Mouse (Mus musculus): ENCODE results near the gene Ugt1a7c. TPM values are rescaled to one million over a fixed set of nuclear protein-coding genes. Genes with fewer than 3 reads are reported as not detected.
"Not testable (repeated sequence)": the region's sequence is repeated elsewhere in the genome, so short reads cannot be mapped to it uniquely, and the experiment has no call there.

Gene Ugt1a7c
- polyA plus RNA-seq, 1 experiment from 2014 or later: 1.0 TPM

DNA sequence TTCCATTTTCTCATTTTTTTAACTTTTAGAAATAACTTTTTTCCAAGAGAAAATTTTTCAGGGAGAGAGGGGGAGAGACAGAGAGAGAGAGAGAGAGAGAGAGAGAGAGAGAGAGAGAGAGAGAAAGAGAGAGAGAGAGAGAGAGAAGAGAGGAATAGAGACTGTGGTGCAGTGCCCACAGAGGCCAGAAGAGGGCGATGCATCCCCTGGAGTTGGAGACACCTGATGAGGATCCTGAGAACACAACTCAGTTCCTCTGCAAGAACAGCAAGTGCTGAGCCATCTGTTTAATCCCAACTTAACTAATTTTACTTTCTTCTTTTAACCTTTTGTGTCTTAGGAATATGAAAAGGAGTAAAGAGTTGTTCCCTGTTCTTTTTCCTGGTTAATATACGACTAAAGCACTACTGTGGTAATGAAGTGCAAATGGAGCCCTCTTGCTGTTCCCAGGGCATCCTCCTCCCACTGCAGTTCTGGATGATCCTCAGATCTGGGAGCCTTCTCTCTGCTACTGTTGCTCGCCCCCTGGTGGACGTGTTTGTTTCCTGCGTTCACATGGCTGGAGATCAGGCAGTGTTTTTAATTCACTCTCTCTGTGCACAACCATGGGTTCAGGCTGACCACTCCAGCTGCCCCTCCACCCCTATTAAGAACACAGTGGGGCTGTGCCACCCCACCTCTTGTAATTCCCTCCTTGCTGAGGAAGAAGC is 49.3 kb downstream of the Ugt1a7c start:
- ATAC-seq (ENCODE audit: low FRiP score); H3K4me3 ChIP-seq (ENCODE audit: low read depth, low read length); H3K9me3 ChIP-seq (ENCODE audit: control insufficient read depth, low read length); H3K4me1 ChIP-seq (replicated peaks; ENCODE audit: control insufficient read depth, insufficient read depth, low read length); H3K27ac ChIP-seq (ENCODE audit: low read depth, low read length); H3K4me2 ChIP-seq (replicated peaks; ENCODE audit: low read depth, low read length); H3K27me3 ChIP-seq (ENCODE audit: control insufficient read depth, insufficient read depth, low read length); H3K9ac ChIP-seq (ENCODE audit: low read depth, low read length); H3K36me3 ChIP-seq (ENCODE audit: control insufficient read depth, insufficient read depth, low read length): not testable (repeated sequence)
- 1% methylated on average over 5 of the region's 5 CpGs for WGBS
- peak; percentile 50 for DNase-seq (ENCODE audit: low spot score)

DNA sequence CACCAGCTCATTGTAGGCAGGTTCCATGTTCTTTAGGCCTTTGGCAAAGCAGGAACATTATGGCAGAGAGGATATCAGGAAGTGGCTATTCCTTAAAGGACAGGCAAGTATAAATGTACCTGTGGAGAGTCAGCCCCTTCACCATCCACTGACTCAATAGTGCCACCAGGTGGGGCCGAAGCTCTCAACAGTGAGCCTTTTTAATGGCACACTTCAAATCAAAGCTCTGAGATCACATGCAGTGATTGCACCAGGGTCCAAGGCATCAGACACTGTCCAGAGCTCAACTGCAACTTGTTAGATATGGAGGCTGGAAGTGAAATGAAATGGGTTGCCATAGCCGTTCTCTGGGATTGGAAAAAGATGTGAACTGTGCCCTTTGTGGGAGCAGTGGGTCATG is 50.4 kb downstream of the Ugt1a7c start:
- WGBS: 65% methylated on average over 2 of the region's 2 CpGs
- DNase-seq (ENCODE audit: low spot score): peak; percentile 27
- H3K9me3 ChIP-seq (ENCODE audit: control insufficient read depth, low read length); ATAC-seq (ENCODE audit: low FRiP score); H3K27ac ChIP-seq (ENCODE audit: low read depth, low read length); H3K9ac ChIP-seq (ENCODE audit: low read depth, low read length); H3K27me3 ChIP-seq (ENCODE audit: control insufficient read depth, insufficient read depth, low read length); H3K36me3 ChIP-seq (ENCODE audit: control insufficient read depth, insufficient read depth, low read length); H3K4me2 ChIP-seq (replicated peaks; ENCODE audit: low read depth, low read length); H3K4me3 ChIP-seq (ENCODE audit: low read depth, low read length); H3K4me1 ChIP-seq (replicated peaks; ENCODE audit: control insufficient read depth, insufficient read depth, low read length): not testable (repeated sequence)

DNA sequence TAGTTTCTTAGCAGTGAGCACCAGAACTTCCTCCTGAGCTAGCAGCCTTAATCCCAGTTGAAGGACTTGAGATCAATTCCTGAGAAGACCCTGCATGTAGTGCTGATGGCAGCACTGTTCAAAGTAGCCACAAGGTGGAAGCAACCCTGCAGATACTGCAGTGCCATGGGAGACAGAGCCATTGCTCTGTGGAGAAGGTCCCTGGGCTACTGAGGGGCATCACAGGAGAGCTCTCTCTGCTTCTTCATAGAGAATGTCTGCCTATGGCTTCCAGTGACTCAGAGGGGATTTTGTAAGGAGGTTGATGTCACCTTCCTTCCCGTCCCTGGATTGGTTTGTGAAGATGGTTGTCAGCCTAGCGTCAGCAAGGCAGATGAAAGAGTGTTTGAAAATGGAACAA is 55.3 kb downstream of the Ugt1a7c start:
- WGBS: 58% methylated on average over 2 of the region's 2 CpGs
- H3K4me1 ChIP-seq (replicated peaks; ENCODE audit: control insufficient read depth, insufficient read depth, low read length); H3K27ac ChIP-seq (ENCODE audit: low read depth, low read length); H3K36me3 ChIP-seq (ENCODE audit: control insufficient read depth, insufficient read depth, low read length); H3K4me3 ChIP-seq (ENCODE audit: low read depth, low read length); H3K27me3 ChIP-seq (ENCODE audit: control insufficient read depth, insufficient read depth, low read length); DNase-seq (ENCODE audit: low spot score); ATAC-seq (ENCODE audit: low FRiP score); H3K9ac ChIP-seq (ENCODE audit: low read depth, low read length); H3K9me3 ChIP-seq (ENCODE audit: control insufficient read depth, low read length); H3K4me2 ChIP-seq (replicated peaks; ENCODE audit: low read depth, low read length): not testable (repeated sequence)

DNA sequence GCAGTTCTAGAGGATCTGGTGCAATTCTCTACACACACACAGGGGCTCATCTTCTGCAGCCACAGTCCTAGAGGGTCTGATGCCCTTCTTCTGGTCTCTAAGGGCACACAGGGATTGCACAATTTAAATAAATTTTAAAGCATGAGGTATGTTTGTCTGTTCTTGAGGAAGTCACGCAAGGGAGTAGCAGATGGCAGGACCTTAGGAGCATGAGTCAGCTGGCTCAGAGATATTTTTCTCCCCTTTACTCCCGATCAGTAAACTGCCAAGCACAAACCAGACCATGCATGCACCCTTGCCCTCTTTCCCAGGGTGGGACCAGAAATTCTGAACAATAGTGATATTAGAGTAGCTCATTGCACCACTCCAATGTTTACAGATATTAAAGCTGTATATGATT is 63.6 kb downstream of the Ugt1a7c start:
- Histone ChIP-seq H3K27me3 (ENCODE audit: control insufficient read depth, insufficient read depth, low read length) (no peaks in the 10 kb centered on the region), H3K27ac (ENCODE audit: low read depth, low read length) (no peak overlapping the region), H3K9me3 (ENCODE audit: control insufficient read depth, low read length) (no peaks in the 10 kb centered on the region), H3K36me3 (ENCODE audit: control insufficient read depth, insufficient read depth, low read length) (no peaks in the 10 kb centered on the region), H3K4me1 (replicated peaks; ENCODE audit: control insufficient read depth, insufficient read depth, low read length) (no peaks in the 10 kb centered on the region), H3K4me2 (replicated peaks; ENCODE audit: low read depth, low read length) (no peak overlapping the region), H3K9ac (ENCODE audit: low read depth, low read length) (no peak overlapping the region), H3K4me3 (ENCODE audit: low read depth, low read length) (no peak overlapping the region)
- WGBS: 90% methylated on average over 2 of the region's 2 CpGs
- ATAC-seq (ENCODE audit: low FRiP score) (no peak), DNase-seq (ENCODE audit: low spot score) (no peak)

DNA sequence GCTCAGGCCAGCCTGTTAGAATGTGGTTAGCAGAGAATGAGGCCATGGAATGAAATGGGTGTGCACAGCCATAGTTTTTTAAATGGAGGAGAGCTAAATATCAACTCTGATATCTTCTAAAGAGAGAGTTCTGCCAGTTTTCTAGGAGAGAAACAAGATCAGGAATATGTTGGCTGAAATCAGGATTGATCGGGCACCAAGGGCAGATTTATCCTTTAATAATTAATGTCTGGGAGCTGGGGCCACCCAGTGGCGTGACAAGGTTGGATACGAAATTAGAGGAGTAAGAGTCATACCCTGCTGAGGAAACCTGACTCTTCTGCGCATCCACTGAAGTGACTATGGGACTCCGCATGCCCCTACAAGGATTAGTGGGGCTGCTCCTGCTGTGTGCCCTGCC is 70.8 kb downstream of the Ugt1a7c start, which contains the start of gene Ugt1a5:
TSS of gene Ugt1a5 (plus strand) at position 302 of the 400 bp plus-strand sequence.
- no peak for DNase-seq (ENCODE audit: low spot score)
- Histone ChIP-seq H3K9me3 (ENCODE audit: control insufficient read depth, low read length) (no peaks in the 10 kb centered on the region), H3K27me3 (ENCODE audit: control insufficient read depth, insufficient read depth, low read length) (no peaks in the 10 kb centered on the region), H3K36me3 (ENCODE audit: control insufficient read depth, insufficient read depth, low read length) (no peaks in the 10 kb centered on the region), H3K4me1 (replicated peaks; ENCODE audit: control insufficient read depth, insufficient read depth, low read length) (no peaks in the 10 kb centered on the region), H3K4me3 (ENCODE audit: low read depth, low read length) (no peak within 1 kb of the TSS), H3K9ac (ENCODE audit: low read depth, low read length) (no peak within 1 kb of the TSS), H3K27ac (ENCODE audit: low read depth, low read length) (no peak within 1 kb of the TSS), H3K4me2 (replicated peaks; ENCODE audit: low read depth, low read length) (no peak within 1 kb of the TSS)
- 78% methylated on average over 5 of the region's 5 CpGs for WGBS
- no peak for ATAC-seq (ENCODE audit: low FRiP score)

DNA sequence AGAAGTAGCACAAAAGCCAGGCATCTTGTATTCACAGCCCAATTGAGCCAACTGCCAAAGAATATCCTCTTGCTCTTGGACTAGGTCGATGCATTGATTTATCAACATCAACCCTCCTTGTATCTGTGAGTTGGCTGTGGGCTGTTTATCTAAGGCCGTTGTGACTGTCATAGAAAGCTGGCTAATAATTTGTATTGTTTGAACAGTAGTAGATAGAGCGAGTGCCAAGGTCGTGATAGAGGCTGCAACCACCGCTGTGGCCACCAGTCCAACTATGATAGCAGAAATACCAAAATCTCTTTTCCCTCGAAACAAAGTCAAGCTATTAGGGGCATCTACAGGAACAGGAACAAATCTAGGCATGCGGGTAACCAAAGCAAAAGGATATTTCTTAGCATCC is 77.3 kb downstream of the Ugt1a7c start:
- H3K4me1 ChIP-seq (replicated peaks; ENCODE audit: control insufficient read depth, insufficient read depth, low read length); H3K9ac ChIP-seq (ENCODE audit: low read depth, low read length); DNase-seq (ENCODE audit: low spot score); ATAC-seq (ENCODE audit: low FRiP score); H3K4me3 ChIP-seq (ENCODE audit: low read depth, low read length); H3K27ac ChIP-seq (ENCODE audit: low read depth, low read length); H3K9me3 ChIP-seq (ENCODE audit: control insufficient read depth, low read length); H3K36me3 ChIP-seq (ENCODE audit: control insufficient read depth, insufficient read depth, low read length); H3K27me3 ChIP-seq (ENCODE audit: control insufficient read depth, insufficient read depth, low read length); H3K4me2 ChIP-seq (replicated peaks; ENCODE audit: low read depth, low read length): not testable (repeated sequence)
- 93% methylated on average over 5 of the region's 7 CpGs for WGBS

DNA sequence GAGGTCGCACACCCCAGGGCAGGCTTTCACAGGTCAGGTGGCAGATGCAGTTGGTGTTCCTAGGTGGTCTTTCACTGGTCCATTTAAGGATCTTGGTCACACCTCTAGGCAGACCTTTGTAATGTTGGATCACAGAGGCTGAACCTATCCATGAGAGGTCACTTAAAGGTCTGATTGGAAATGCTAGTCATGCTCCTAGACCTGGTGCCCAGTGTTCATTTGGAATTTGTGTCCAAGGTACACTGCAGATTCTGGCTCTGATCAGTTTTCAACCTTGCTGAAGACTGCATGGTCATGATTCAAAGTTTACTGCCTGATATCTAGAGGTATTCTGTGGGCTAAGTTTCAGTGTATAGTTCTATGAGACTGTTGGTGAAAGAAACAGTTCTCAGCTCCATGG is 84.8 kb downstream of the Ugt1a7c start:
- ATAC-seq (ENCODE audit: low FRiP score) (no peak), DNase-seq (ENCODE audit: low spot score) (no peak)
- Histone ChIP-seq H3K36me3 (ENCODE audit: control insufficient read depth, insufficient read depth, low read length) (no peaks in the 10 kb centered on the region), H3K9ac (ENCODE audit: low read depth, low read length) (no peak overlapping the region), H3K4me2 (replicated peaks; ENCODE audit: low read depth, low read length) (no peak overlapping the region), H3K27me3 (ENCODE audit: control insufficient read depth, insufficient read depth, low read length) (no peaks in the 10 kb centered on the region), H3K4me3 (ENCODE audit: low read depth, low read length) (no peak overlapping the region), H3K4me1 (replicated peaks; ENCODE audit: control insufficient read depth, insufficient read depth, low read length) (no peaks in the 10 kb centered on the region), H3K9me3 (ENCODE audit: control insufficient read depth, low read length) (no peaks in the 10 kb centered on the region; the same call in 1 of the 2 replicates), H3K27ac (ENCODE audit: low read depth, low read length) (no peak overlapping the region)
- 69% methylated on average over 1 of the region's 1 CpGs for WGBS

DNA sequence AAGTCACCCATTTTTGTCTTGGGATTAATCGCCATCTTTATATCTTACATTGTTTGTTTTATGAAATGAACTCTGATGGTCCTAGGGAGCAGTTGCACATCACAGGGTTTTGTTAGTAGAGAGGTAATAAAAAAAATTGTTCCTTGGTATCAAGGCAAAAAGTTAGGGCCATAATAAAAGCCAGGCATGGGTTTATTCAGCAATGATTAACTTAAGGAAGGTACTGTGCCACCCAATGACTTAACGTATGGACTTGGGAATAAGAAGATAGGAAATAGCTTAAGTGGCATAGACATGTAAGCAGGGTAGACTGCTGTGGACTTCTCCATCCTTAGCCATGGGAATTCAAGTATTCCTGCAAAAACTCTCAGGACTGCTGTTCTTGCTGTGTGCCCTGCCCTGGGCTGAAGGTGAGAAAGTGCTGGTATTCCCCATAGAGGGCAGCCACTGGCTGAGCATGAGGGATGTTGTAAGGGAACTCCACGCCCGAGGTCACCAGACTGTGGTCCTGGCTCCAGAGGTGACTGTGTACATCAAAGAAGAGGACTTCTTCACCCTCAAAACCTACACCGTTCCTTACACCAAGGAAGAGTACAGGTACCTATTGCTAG is 91.6 kb downstream of the Ugt1a7c start:
- H3K4me2 ChIP-seq (replicated peaks; ENCODE audit: low read depth, low read length): no peak overlapping the region
- no peaks in the 10 kb centered on the region for H3K27me3 ChIP-seq (ENCODE audit: control insufficient read depth, insufficient read depth, low read length)
- ATAC-seq (ENCODE audit: low FRiP score) (no peak), DNase-seq (ENCODE audit: low spot score) (no peak)
- H3K4me1 ChIP-seq (replicated peaks; ENCODE audit: control insufficient read depth, insufficient read depth, low read length): no peaks in the 10 kb centered on the region
- no peak overlapping the region for H3K9ac ChIP-seq (ENCODE audit: low read depth, low read length)
- no peaks in the 10 kb centered on the region for H3K9me3 ChIP-seq (ENCODE audit: control insufficient read depth, low read length)
- no peak overlapping the region for H3K27ac ChIP-seq (ENCODE audit: low read depth, low read length)
- H3K36me3 ChIP-seq (ENCODE audit: control insufficient read depth, insufficient read depth, low read length): no peaks in the 10 kb centered on the region
- no peak overlapping the region for H3K4me3 ChIP-seq (ENCODE audit: low read depth, low read length)
- WGBS: 83% methylated on average over 5 of the region's 5 CpGs

DNA sequence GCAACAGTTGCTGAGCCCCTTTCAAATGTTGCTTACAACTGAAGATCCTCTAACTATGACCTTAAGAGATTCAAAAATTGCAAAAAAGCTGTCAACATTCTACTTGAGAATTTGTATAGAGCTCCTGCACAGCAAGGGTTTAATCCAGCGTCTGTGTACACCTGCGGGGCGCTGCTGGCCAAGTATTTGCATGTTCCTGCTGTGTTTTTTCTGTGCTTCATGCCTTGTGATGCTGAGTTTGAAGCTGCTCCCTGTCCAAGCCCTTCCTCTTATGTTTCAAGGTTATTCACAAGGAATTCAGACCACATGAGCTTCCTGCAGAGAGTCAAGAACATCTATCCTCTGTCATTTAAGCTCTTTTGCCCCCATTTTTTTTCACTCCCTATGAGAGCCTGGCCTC is 97.3 kb downstream of the Ugt1a7c start:
- H3K27ac ChIP-seq (ENCODE audit: low read depth, low read length): no peak overlapping the region
- no peak overlapping the region for H3K4me2 ChIP-seq (replicated peaks; ENCODE audit: low read depth, low read length)
- no peaks in the 10 kb centered on the region for H3K27me3 ChIP-seq (ENCODE audit: control insufficient read depth, insufficient read depth, low read length)
- no peak overlapping the region for H3K9ac ChIP-seq (ENCODE audit: low read depth, low read length)
- no peaks in the 10 kb centered on the region for H3K36me3 ChIP-seq (ENCODE audit: control insufficient read depth, insufficient read depth, low read length)
- DNase-seq (ENCODE audit: low spot score) (no peak), ATAC-seq (ENCODE audit: low FRiP score) (no peak)
- H3K4me3 ChIP-seq (ENCODE audit: low read depth, low read length): no peak overlapping the region
- H3K4me1 ChIP-seq (replicated peaks; ENCODE audit: control insufficient read depth, insufficient read depth, low read length): no peaks in the 10 kb centered on the region
- WGBS: 67% methylated on average over 3 of the region's 3 CpGs
- H3K9me3 ChIP-seq (ENCODE audit: control insufficient read depth, low read length): no peaks in the 10 kb centered on the region
